Mouse (Mus musculus) splenic B cell, adult 2 months (primary cell): ENCODE results near the gene BC028528.

Experiments used
- DNase-seq: peaks from one replicate; pipeline ENCODE4 v3.0.0-alpha.2; 2011; ENCODE audit warnings: low read depth, low spot score
- H3K27me3 ChIP-seq: 2 replicates; pipeline ENCODE4 v1.6.1; 2012; ENCODE audit warnings: mild to moderate bottlenecking, low read length, moderate library complexity, mixed read lengths; ENCODE audit not compliant: control insufficient read depth, poor library complexity, insufficient read depth, severe bottlenecking
- H3K36me3 ChIP-seq: 2 replicates; pipeline ENCODE4 v1.6.1; 2012; ENCODE audit warnings: mild to moderate bottlenecking, low read length, moderate library complexity, mixed read lengths; ENCODE audit not compliant: control insufficient read depth, poor library complexity, insufficient read depth, severe bottlenecking

The BC028528 gene

GRCm38 (mm10) chr3:95891211-95892065 lies at the start of gene BC028528:
BC028528 (minus strand) TSS chr3:95892005.
- H3K27me3 ChIP-seq, result no peaks in the 10 kb centered on the region
- H3K36me3 ChIP-seq, result no peaks in the 10 kb centered on the region
- peak; percentile 91 for DNase-seq

DNA sequence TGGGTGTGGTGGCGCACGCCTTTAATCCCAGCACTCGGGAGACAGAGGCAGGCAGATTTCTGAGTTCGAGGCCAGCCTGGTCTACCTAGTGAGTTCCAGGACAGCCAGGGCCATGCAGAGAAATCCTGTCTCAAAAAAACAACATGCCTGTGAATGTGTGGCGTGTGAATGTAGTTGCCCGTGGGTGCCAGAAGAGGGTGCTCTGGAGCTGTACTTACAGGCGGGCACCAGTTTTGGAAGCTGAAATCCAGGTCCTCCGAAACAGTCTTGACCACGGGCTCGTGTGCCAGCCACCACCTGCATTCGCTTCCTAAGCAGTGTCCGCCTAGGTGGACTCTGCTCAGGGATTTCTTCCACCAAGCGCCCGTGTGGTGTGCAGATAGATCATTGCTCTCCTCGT lies 47.0 kb upstream of the BC028528 start:
- Histone ChIP-seq H3K36me3 (peaks cover 12% of the 10 kb centered on the region), H3K27me3 (no peaks in the 10 kb centered on the region)
- DNase-seq, result peak; percentile 51

DNA sequence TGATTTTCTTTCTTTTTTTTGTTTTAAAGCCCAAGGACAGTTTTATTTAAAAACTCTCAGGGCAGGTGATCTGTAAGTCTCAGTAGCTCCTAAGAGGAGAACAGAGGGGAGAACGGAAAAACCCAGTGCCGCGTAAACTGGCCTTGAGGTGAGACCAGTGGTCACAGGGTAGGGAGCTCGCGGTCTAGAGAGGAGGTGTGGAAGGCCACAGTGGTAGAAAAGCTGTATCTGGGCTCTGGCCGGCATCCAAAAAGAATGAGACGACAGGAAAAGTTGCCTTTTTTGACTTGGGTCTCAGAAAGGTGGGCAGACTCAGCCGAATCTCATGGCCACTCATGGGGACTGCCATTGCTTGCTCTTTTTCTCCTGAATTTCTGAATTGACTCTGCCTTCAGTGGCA lies 46.4 kb upstream of the BC028528 start:
- DNase-seq, result no peak
- H3K27me3 ChIP-seq, result no peaks in the 10 kb centered on the region
- H3K36me3 ChIP-seq, result peaks cover 12% of the 10 kb centered on the region

GRCm38 (mm10) chr3:95934448-95934847 lies 42.6 kb upstream of the BC028528 start:
- DNase-seq, result no peak
- Histone ChIP-seq H3K36me3 (peaks cover 12% of the 10 kb centered on the region), H3K27me3 (no peaks in the 10 kb centered on the region)

DNA sequence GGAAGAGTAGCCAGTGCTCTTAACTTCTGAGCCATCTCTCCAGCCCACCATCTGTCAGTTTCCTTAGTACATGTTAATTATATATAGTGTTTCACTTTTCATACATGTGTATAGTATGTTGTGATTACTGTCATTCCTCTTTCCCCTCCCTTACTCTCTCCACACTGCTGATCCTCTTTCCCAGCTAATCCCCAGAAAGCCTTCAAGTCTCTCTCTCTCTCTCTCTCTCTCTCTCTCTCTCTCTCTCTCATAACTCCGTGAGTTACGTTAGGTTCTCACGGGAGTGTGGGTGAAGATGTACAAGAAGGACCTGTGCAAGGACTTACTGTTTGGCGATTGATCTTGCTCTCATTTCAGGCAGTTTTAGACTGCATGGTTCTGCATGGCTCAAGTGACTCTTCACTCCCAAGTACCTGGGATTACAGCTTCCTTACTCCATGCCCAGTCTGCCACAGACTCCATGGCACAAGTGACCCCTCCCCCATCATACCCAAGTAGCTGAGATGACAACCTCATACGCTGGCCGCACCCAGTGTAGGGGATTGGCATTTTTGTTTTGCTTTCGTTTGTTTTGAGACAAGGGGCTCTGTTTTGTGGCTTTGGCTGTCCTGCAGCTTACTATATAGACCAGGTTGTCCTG lies 41.4 kb upstream of the BC028528 start:
- peaks cover 10% of the 10 kb centered on the region; the same call in 1 of the 2 replicates for H3K36me3 ChIP-seq
- no peaks in the 10 kb centered on the region for H3K27me3 ChIP-seq
- DNase-seq, result no peak

GRCm38 (mm10) chr3:95932566-95932965 lies 40.8 kb upstream of the BC028528 start:
- DNase-seq, result no peak
- no peaks in the 10 kb centered on the region for H3K27me3 ChIP-seq
- H3K36me3 ChIP-seq, result peaks cover 9% of the 10 kb centered on the region; the same call in 1 of the 2 replicates

DNA sequence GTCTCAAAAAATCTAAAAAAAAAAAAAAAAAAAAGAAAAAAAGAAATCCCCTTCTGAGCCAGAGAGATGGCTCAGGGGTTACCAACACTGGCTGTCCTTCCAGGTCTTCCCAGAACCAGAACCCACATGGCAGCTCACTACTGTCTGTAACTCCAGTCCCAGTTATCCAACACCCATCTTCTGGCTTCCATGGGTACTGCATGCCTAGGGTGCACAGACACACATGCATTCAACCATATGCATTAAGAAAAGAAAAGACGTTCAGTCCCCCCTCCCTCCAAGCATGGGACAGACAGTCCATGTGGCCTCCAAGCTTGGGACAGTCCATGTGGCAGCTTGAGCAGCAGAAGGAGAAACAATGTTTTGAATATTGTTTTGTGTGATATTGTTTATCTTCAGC lies 40.4 kb upstream of the BC028528 start:
- Histone ChIP-seq H3K36me3 (peaks cover 5% of the 10 kb centered on the region; the same call in 1 of the 2 replicates), H3K27me3 (no peaks in the 10 kb centered on the region)
- no peak for DNase-seq

- H3K36me3 ChIP-seq, result peaks cover 4% of the 10 kb centered on the region; the same call in 1 of the 2 replicates
Observed at GRCm38 (mm10) chr3:95931471-95931870, 39.7 kb upstream of the BC028528 start.

DNA sequence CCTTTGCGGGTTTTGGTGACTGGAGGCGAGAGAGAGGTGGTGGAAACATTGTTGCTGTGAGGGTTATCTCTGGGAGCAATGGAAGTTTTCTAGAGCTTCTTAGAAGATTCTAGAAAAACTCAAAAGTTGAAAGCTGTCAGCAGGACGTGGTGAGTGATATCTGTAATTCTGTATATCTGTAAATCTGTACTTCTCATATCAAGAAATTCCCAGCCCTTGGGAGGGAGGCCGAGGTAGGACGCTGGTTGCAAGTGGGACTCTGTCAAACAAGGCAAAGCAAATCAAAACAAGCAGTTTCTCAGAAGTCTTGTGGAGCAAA lies 38.6 kb upstream of the BC028528 start:
- no peak for DNase-seq
- Histone ChIP-seq H3K36me3 (peaks cover 4% of the 10 kb centered on the region; the same call in 1 of the 2 replicates), H3K27me3 (no peaks in the 10 kb centered on the region)

More at GRCm38 (mm10) chr3:95931471-95931870, 39.7 kb upstream of the BC028528 start:
- no peak for DNase-seq
- H3K27me3 ChIP-seq, result no peaks in the 10 kb centered on the region

GRCm38 (mm10) chr3:95929581-95930470 lies 38.0 kb upstream of the BC028528 start:
- DNase-seq, result peak; percentile 61
- H3K36me3 ChIP-seq, result peaks cover under 1% of the 10 kb centered on the region; the same call in 1 of the 2 replicates

GRCm38 (mm10) chr3:95928658-95929503 lies 37.1 kb upstream of the BC028528 start, which contains the start of gene Anp32e:
Anp32e (plus strand) TSS chr3:95929246.
- peak; percentile 99 for DNase-seq
- no peaks in the 10 kb centered on the region for H3K27me3 ChIP-seq

More at GRCm38 (mm10) chr3:95929581-95930470, 38.0 kb upstream of the BC028528 start:
- H3K27me3 ChIP-seq, result no peaks in the 10 kb centered on the region

GRCm38 (mm10) chr3:95928261-95928657 lies 36.5 kb upstream of the BC028528 start:
- no peaks in the 10 kb centered on the region for H3K36me3 ChIP-seq
- DNase-seq, result no peak
- H3K27me3 ChIP-seq, result no peaks in the 10 kb centered on the region

More at GRCm38 (mm10) chr3:95928658-95929503, 37.1 kb upstream of the BC028528 start, which contains the start of gene Anp32e:
- H3K36me3 ChIP-seq, result no peaks in the 10 kb centered on the region

DNA sequence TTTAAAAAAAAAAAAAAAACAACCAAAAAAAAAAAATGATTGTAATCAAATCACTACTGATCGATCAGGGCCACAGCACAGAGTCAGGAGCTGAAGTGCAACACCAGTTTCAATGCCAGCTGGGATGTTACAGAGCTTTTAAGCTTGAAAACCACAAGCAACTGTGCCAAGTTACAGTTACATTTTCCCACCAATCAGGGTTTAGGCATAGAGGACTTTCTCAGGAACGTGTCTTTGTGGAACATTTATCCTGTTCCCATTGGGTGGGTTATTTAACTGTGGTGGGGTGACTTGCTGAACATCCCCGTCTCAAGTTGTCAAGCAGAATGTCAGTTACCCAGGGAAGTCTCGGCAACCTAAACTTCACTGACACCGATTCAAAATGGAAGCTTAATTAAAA lies 33.3 kb upstream of the BC028528 start:
- Histone ChIP-seq H3K27me3 (no peaks in the 10 kb centered on the region), H3K36me3 (no peaks in the 10 kb centered on the region)
- no peak for DNase-seq

- no peak for DNase-seq
- Histone ChIP-seq H3K27me3 (no peaks in the 10 kb centered on the region), H3K36me3 (no peaks in the 10 kb centered on the region)
Observed at GRCm38 (mm10) chr3:95924185-95924584, 32.4 kb upstream of the BC028528 start.
